Mouse (Mus musculus) left cerebral cortex, postnatal 4 days (tissue): ENCODE measurements around the gene Dlx3. TPM values are rescaled to one million over a fixed set of nuclear protein-coding genes. Genes with fewer than 3 reads are reported as not detected.

Source experiments
- DNase-seq: peaks from one replicate; pipeline ENCODE4 v3.0.0-alpha.2; 2022
- intact Hi-C: fragments of 180-260 bp; cut with DNase I; formaldehyde crosslinking; loops from one replicate; pipeline ENCODE4 v1.15.1; 2025
- total RNA-seq, 2 experiments: library from RNA; stranded (reverse); gene quantifications; 2 replicates each; pipeline ENCODE4 v1.2.3; 2021

Gene Dlx3
- total RNA-seq: not detected

DNA sequence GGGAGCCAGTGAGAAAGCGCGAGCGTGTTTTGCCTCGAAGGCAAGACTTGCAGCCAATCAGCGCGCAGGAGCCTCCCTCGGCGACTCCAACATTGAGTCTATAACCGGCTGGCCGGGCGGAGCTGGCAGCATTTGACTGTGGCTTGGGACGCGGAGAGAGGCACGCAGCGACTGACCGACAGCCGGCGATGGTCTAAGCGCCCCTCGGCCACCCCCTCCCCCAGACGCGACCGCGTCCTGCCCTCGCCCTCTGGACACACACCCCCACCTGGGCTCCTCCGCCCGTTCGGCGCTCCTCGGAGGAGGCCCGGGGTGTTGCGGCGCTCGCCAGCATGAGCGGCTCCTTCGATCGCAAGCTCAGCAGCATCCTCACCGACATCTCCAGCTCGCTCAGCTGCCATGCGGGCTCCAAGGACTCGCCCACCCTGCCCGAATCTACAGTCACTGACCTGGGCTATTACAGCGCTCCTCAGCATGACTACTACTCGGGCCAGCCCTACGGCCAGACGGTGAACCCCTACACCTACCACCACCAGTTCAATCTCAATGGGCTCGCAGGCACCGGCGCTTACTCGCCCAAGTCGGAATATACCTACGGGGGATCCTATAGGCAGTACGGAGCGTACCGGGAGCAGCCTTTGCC, at the start of gene Dlx3:
TSS of gene Dlx3 (plus strand) at position 130 of the 643 bp plus-strand sequence.
- intact Hi-C loops: loop anchor here (5.0 to 10.0 kb wide), 2 partner anchors 112 to 405 kb away; no protein-coding TSS in a partner anchor
- DNase-seq: peak; percentile 57

DNA sequence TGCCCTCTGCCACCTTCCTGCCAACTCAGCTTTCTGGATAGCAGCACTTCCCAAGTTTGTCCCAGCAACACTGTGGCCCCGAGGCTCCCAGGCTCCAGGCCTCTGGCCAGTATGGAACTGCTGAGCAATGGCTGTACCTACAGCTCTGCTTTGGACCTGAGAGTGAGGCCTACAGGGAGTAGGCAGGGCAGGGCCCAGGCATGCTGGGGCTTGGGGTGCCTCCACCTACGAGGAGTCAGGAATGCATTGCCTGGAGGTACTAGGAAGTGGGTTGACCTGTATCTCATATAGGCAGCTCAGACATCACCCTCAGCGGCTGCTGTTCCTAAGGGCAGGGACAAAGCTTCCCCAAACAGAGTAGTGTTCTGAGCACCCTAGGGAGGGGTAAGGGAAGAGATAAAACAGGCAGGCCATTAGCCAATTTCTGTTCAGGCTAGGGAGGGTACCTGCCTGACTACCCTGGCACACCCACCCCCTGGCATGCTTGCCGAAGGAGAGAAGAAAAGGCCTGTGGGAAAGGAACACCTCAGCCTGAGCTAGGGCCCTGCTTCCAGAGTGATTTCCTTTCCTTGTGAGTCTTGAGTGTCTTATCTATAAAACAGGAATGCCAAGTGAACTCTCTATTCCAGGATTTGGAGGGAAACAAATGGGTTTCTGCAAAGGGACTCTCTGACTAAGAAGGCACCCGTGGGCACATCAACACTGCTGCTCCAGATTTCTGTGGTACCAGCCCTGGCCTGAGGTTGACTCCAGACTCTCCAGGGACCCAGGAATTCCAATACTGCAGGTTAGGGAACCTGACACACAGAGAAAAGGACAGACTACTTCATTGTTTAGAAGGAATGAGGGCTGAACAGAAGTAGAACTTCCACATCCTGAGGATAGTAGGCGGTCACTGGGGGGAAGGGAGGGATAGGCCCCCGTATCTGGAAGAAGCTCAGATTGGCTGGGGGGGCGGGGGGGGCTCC, 49.5 kb upstream of the Dlx3 start:
- intact Hi-C loops: no loop called here
- DNase-seq: no peak

DNA sequence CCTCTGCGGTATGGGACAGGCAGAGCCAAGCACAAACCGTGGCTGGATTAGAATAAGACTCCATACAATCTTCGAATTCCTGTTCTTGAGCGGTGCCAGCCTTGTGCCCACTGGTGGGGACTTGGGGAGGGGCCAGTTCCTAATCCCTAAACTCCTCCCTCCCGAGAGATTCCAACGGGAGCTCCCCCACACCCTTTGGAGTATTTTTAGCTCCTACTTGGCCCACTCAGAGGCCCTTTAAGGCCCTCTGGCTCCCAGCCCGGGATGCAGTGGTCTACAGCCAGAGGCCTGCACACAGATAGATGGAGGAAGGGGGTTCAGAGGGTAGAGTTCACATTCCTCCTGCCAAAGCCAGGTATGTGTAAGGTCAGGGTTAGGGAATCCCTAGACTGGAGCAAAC, 48.7 kb upstream of the Dlx3 start:
- intact Hi-C loops: no loop called here
- no peak for DNase-seq

DNA sequence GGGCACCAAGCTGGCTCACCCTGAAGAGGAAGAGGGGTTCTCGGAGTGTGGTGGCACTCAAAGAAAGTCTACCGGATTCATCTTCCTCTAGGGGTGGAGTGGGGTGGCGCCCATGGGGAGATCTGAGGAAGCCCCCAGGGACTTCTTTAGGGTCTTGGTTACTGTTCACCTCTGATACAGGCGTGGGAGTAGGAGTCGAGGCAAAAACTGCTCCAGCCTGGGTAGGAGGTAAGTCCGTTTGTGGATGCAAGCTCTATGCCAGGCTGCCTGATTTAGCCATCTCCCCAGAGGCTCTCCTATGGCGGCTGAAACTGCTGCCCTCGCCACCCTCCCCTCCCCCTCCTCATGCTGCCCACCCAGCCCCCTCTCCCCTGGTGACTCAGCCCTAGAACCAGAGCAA, 47.8 kb upstream of the Dlx3 start:
- intact Hi-C loops: no loop called here
- no peak for DNase-seq

DNA sequence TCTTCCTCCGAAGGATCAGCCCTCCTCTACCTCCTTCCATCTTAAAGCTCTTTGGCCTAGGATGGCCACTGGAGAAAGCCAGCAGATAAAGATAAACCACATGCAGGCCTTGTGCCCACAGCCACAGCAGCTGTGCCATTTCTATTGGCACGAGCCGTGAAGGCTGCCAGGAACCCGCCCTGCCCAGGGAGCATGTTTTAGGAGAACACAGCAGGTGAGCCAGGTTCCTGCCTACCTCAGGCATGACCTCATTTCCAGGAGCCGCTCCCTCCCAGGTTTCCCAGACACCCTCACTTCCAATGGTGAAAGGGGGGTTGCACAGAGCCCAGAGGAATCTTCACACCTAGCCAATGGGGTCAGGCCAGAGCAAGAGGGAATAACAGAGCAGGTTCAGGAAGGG, 47.1 kb upstream of the Dlx3 start:
- intact Hi-C loops: no loop called here
- no peak for DNase-seq

DNA sequence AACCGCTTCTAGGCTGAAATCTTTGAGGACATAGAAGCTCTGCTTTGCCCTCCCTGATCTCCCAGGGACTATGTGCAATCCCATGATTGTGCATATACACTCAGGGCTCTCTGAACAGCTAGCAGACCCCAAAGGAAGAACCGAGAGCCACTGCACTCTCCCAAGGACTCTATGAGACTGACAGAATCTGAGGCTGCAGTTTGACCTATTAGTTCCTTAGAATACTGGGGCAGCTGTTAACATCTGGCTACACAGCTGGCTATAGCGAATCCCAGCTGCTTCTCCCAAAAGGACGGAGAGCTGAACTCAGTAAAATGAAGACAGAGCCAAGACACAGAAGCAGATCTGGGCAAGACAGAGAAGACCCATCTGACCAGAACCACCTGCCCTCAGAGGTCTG, 46.1 kb upstream of the Dlx3 start:
- intact Hi-C loops: no loop called here
- DNase-seq: no peak

DNA sequence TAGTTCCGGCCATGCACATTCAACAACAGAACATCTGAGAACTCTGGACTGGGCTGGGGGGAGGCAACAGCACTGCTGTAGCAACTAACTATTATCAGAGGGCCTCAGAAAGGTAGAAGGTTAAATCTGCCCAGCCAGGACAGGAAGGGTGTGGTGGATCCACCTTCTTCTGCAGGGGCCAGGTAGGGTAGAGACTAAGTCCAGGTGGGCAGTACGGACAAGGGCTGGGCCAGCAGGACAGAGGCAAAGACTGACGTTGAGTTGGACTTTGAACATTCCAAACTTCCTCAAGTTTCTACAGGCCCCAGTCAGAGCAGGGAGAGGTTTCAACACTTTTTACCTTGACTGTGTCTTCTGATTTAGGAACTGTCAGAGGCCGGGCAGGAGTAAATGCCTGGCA, 45.2 kb upstream of the Dlx3 start:
- intact Hi-C loops: no loop called here
- DNase-seq: no peak

DNA sequence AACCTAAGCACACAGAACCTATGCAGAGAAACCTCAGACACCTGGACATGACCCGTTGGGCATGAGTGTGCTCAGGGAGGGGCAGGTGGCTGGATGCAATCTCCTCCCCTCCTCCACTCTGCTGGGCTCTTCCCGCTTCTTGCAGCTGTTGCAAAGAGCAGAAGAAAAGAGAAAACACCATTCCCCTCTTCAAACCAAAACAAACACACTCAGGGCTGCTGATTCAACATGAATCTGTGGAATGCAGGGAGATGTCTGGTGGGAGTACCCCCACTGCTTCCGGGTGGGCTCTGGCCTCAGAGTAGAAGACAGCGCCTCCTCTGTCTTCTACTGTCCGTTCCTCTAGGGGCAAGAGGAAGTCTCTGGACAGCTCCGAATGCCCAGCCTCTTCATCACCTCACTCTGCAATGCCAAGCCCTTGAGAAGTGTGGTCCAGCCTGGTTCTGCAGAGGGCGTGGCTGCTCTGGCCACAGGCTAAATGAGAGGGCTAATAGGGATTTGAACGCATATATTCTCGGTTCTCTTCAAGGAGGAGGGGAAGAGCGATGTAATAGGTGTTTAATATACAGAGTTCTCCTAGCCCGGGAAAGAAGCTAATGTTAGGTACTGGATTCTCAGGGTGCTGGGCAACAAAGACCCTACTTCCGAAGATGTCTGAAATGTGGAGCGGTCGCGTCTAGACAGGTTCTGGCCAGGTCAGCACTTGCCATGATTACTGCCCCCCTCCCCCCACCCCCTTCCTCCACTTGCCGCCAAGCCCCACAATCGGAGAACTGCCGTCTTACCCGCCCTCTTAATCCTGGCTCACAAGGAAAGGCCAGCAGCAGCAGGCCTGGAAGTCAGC, 44.5 kb upstream of the Dlx3 start:
- intact Hi-C loops: no loop called here
- DNase-seq: no peak

DNA sequence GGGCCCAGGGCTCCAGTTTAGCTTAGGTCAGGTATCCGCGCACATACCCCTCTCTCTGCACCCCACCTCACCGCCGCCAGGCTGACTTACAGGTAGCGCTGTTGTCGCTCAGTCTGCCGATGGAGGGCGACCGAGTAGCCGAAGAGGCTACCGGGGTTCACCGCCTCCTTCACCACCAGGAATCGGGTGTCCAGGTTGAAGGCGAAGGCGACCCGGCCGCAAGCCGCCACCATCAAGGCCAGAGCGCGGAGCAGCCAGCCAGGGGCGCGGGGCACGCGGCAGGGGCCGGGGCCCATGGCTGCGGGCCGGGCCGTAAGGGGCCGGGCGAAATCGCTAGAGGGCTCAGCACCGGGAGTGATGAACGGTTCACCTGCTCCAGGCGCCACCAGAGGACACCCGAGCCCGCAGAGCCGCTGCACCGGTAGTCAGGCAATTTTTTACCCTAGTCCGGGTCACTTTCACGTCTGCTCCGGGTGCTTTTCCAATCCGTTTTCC, 43.8 kb upstream of the Dlx3 start:
- DNase-seq: peak; percentile 56
- intact Hi-C loops: no loop called here

DNA sequence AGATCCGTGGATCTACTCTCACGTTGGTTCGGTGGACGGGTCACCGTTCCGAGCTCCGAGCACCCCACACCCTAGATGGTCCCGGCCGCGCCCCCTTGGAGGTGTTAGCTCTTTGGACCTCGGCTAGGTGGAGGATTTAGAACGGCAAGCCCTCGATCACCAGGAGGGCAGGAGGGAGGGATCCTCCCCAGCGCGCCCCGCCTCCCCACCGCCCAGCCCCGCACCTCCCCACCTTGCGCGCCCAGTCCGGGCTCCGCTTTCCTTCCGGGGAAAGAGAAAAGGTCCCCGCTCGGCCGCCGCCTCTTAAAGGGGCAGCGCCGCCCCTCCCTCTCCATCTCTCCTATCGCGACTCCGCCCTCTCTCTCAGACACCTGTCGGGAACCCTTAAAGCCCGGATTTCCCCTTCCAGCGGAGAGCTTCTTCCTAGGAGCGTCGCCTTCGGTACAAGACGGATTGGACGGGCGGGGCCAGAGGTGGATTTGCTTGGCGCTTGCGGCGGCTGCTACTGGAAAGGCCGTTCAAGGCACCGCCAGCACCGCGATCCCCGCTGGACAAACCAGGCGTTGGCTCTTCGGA, 43.3 kb upstream of the Dlx3 start, which contains the start of gene Itga3:
TSS of gene Itga3 (minus strand) at position 266 of the 576 bp plus-strand sequence.
- intact Hi-C loops: no loop called here
- peak; percentile 48 for DNase-seq

DNA sequence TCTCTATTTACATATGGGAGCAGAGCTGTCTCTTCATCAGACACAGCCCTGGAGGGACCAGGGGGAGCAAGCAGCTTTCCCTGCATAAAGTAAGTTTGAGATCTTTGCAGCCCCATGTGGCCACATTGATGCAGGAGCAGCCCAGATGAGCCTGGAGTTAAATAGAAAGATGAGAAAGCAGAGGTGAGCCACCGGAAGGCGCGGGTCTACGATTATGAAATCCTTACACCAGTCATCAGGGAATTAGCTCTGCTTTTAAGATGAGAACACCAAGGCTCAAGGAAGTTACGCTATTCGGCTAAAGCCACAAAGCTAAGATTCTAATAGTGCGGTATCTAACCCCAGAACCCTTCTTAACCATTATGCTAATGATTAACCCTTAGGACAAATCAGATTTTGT, 42.0 kb upstream of the Dlx3 start:
- no peak for DNase-seq
- intact Hi-C loops: no loop called here

DNA sequence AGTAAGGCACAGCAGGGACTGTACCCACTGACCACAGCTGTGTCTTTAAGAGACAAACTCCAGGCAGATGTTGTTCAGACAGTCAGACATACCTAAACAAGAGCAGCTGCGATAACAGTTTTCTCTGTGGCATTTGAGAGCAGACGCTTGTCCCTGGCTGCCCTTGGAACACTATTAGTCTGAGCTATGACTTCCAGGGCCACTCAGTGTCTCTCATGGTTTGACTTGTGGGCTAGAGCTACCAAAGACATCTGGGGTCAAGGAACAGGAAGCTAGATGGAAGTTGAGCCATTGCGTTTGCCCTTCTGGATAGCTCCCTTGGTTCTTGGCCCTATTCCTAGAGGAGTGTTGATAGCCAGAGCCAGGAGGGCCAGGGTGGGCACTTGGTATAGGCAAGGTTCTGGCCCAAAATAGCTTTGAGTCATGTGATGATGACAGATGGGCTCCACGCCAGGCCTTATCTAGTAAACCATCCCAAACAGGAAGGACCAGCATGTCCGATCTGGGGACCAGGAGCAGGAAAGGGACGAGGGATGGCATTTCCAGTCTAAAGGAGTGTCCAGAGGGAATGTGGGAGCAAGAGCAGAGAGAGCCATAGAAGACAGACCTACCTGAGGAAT, 40.6 kb upstream of the Dlx3 start:
- DNase-seq: no peak
- intact Hi-C loops: no loop called here

DNA sequence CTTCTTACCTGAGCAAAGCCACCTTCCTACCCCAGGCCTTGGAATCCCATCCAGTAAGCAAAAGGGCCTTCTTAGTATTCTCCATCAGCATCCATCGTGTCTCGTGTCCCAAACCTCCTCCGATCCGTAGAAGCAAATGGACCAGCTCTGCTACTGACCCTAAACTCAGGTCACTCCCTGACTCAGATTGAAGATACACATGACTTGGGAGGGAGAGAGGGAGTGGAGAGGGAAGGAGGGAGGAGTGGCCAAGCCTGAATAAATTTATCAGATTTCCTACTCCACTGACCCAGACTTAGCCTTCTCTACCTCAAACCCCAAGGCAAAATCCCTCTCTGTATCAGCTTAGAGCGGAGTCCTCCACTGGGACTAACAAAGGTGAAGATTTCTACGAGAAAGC, 39.1 kb upstream of the Dlx3 start:
- no peak for DNase-seq
- intact Hi-C loops: no loop called here

DNA sequence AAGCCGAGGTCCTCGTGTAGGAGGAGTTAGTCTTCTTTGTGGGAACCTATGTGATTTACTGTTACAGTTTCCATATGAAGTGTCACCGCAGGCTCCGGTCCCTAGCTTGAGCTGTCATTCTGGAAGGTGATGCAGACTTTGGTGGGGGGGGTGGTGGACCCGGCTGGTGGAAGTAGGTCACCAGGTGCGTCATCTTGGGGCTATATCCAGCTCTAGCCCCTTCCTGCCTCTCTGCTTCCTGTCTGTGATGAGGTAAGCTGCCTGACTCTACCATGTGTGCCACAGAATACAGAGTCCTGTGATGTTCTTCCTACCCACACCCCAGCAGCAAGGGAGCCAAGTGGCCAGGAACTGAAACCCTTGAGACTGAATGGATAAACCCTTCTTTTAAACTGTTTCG, 37.0 kb upstream of the Dlx3 start:
- intact Hi-C loops: no loop called here
- no peak for DNase-seq

DNA sequence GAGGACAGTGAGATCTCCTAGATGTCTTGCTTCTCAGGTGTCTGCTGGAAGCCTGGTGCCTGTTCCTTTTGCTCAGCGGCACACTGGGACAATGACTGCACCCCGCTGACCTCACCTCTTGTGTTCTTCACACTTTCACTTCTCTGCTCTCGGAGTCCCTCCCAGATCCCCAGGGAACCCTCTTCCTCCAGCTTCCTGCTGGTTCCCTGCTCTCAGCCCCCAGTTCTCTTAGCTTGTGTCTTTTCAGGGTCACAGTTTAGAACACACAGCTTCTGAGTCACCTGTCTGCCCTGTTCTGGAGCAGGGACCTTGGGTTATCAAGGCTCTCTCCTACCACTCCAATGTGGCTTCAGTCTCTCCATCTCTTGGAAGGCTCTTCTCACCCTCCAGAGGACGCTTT, 35.7 kb upstream of the Dlx3 start:
- intact Hi-C loops: no loop called here
- DNase-seq: no peak

DNA sequence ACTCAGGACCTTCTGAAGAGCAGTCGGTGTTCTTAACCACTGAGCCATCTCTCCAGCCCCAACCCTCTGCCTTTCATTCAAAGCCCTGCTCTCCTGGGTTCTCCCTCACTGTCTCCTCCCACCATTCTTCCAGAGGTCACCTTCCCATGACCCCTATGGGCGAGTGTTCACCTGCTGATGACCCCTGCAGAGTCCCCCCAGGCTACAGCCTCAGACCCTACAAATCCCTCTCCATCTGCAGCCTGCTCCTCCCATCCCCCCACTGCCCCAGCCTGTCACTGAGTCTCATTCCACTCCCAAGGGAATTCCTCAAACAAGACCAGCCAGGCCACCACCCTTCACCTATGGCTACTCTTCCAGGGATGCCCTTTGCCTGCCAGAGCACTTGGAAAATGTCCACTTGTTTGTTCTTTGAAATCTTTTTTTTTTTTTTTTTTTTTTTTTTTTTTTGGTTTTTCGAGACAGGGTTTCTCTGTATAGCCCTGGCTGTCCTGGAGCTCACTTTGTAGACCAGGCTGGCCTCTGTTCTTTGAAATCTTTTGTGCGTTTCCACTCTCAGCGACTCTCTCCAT, 35.0 kb upstream of the Dlx3 start:
- intact Hi-C loops: no loop called here
- DNase-seq: no peak

DNA sequence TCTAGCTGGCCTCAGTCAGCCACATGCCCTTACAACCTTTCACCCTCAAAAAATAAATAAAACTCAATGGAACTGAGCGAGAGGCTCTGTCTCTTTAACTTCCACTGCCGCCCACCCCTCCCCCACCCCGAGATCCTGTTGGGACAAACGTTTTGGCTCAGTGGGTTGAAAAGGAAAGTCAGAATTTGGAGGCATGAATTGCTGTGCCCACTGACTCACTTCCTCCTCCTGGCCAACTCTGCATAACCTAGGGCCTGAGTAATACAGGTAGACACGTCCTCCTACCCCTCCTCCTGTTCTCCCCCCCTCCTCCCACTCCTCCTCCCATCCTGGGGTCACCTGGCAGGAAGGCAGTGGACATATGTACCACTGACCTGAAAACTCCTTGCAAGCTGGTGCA, 34.2 kb upstream of the Dlx3 start:
- intact Hi-C loops: no loop called here

DNA sequence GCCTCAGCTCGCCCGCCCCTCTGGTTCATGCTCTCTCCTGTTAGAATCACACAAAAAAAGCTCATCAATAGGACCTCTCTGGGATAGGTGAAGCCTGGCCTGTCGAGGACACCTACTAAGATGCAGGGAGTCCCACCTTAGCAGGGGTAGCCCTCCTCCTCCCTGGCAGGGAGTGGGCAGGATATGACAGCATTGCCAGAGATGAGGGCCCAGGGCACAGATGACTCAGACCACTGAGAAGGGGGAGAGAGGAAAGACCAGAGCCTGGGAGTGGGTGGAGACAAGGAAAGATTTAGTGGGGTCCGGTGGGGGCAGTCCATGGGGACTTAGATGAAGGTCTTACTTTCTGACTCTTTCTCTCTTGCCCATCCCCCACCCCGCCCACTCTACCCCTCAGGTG, 33.7 kb upstream of the Dlx3 start:
- DNase-seq: no peak
- intact Hi-C loops: no loop called here

More for the DNA sequence above, 34.2 kb upstream of the Dlx3 start:
- DNase-seq: no peak

DNA sequence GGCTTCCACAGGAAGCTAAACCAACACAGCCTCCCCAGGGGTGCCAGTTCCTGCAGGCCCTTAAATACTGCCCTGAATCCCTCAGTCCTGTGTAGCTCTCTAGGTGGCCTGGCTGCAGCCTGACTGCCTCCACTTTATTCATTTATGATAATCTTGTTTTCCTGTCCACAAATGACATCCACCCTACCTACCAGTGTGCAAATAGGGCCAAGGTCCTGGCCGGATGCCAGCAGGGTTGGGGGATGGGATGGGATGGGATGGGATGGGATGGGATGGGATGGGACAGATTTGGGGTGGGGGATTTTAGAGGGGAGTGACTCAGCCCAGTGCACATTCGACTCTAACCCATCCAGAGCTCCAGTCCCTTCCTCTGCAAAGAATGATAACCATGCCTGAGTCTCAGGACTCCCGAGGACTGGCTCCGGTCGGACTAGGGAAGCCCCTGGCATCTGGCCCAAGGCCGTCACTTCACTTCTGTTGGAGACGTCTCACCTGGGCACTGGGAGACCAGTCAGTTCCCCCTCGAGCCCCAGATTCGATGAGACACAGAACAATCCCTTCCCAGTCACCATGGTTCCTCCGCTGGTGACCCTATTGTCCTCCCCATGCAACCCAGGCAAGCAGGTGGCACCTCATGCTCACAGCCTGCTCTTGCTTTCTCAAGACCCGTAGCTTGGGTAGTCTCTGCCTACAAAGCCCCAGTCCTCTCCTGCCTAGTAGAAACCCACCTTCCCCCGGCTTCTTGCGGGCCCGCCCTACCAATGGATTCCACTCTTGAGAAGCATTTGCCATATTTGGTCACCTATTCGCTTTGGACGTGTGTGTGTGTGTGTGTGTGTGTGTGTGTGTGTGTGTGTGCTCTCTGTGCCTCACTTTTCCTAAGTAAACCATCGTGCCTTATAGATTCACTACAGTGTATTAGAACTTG, 32.4 kb upstream of the Dlx3 start:
- no peak for DNase-seq
- intact Hi-C loops: no loop called here
